Mouse (Mus musculus) intestine, embryonic 14.5 days (tissue): Measurements from ENCODE around the gene Btbd11. TPM values are rescaled to one million over a fixed set of nuclear protein-coding genes. Genes with fewer than 3 reads are reported as not detected.

Source experiments
- ATAC-seq: fragments of 200-750 bp; cut with Nextera tagmentation; replicated peaks from 2 replicates; pipeline ENCODE4 v1.8.0; 2017; ENCODE audit warnings: low read depth, moderate number of reproducible peaks, moderate TSS enrichment, moderate library complexity; ENCODE audit not compliant: low FRiP score, low TSS enrichment
- DNase-seq: peaks from one replicate; pipeline ENCODE4 v3.0.0-alpha.2; 2018; ENCODE audit warnings: low spot score
- H3K27ac ChIP-seq: fragments of 300-500 bp; sonication (generic); 2 replicates; pipeline ENCODE4 v1.5.1; 2014; ENCODE audit warnings: low read depth, mild to moderate bottlenecking, control low read depth
- H3K27me3 ChIP-seq: fragments of 300-500 bp; sonication (generic); replicated peaks from 2 replicates; pipeline ENCODE4 v1.6.1; 2014; ENCODE audit warnings: low read length, control low read depth; ENCODE audit not compliant: control insufficient read depth, insufficient read depth
- H3K36me3 ChIP-seq: fragments of 300-500 bp; sonication (generic); 2 replicates; pipeline ENCODE4 v1.6.1; 2014; ENCODE audit warnings: low read length, control low read depth; ENCODE audit not compliant: control insufficient read depth, insufficient read depth
- H3K4me1 ChIP-seq: fragments of 300-500 bp; sonication (generic); replicated peaks from 2 replicates; pipeline ENCODE4 v1.6.1; 2014; ENCODE audit warnings: low read length, control low read depth, mixed read lengths; ENCODE audit not compliant: control insufficient read depth, insufficient read depth
- H3K4me2 ChIP-seq: fragments of 300-500 bp; sonication (generic); 2 replicates; pipeline ENCODE4 v1.6.1; 2014; ENCODE audit warnings: low read length
- H3K4me3 ChIP-seq: fragments of 300-500 bp; sonication (generic); 2 replicates; pipeline ENCODE4 v1.5.1; 2014; ENCODE audit warnings: low read depth, low read length, control low read depth, mixed read lengths
- H3K9ac ChIP-seq: fragments of 300-500 bp; sonication (generic); 2 replicates; pipeline ENCODE4 v1.6.1; 2014; ENCODE audit warnings: mild to moderate bottlenecking, low read length
- H3K9me3 ChIP-seq: fragments of 300-500 bp; sonication (generic); 2 replicates; pipeline ENCODE4 v1.6.1; 2016; ENCODE audit warnings: low read length, control low read depth; ENCODE audit not compliant: control insufficient read depth
- WGBS: fragments of 180-500 bp; shearing (Covaris S2); extraction: QIAGEN DNeasy Blood & Tissue Kit; methylation state at CpG from one replicate; pipeline ENCODE4 v1.1.7; 2014; 5-methylcytosine and 5-hydroxymethylcytosine counted together
- polyA plus RNA-seq: library from polyadenylated mRNA; unstranded; fragments of >200 nt; fragmentation: Nextera tagmentation; extraction: Ambion mirVana; gene quantifications from 2 replicates; pipeline ENCODE4 v1.2.1, GENCODE M21; 2014

Btbd11 gene
- polyA plus RNA-seq, 1 experiment from 2014 or later: 2.0 TPM

- DNase-seq: no peak
- H3K27me3 ChIP-seq: peaks cover 7% of the 10 kb centered on the region; the same call in 1 of the 2 replicates
- H3K9ac ChIP-seq: no peak overlapping the region
- ATAC-seq: no peak
- H3K4me1 ChIP-seq: peaks cover 18% of the 10 kb centered on the region; the same call in 1 of the 2 replicates
- H3K36me3 ChIP-seq: no peaks in the 10 kb centered on the region
- H3K9me3 ChIP-seq: no peaks in the 10 kb centered on the region
- H3K27ac ChIP-seq: no peak overlapping the region
- 53% methylated on average over 23 of the region's 23 CpGs for WGBS
- peak overlapping the region; percentile 100 for H3K4me2 ChIP-seq
- no peak overlapping the region for H3K4me3 ChIP-seq
Measured at GRCm38 (mm10) chr10:85389286-85390139, 2.9 kb downstream of the Btbd11 start.

- 68% methylated on average over 6 of the region's 6 CpGs for WGBS
- no peak for ATAC-seq
Measured at GRCm38 (mm10) chr10:85393016-85393415, 6.4 kb downstream of the Btbd11 start.

GRCm38 (mm10) chr10:85394558-85394957, 7.9 kb downstream of the Btbd11 start:
- ATAC-seq (no peak), DNase-seq (no peak)
- Histone ChIP-seq H3K9ac (no peak overlapping the region), H3K27ac (no peak overlapping the region), H3K4me1 (peaks cover 2% of the 10 kb centered on the region; the same call in 1 of the 2 replicates), H3K9me3 (no peaks in the 10 kb centered on the region), H3K36me3 (no peaks in the 10 kb centered on the region), H3K27me3 (no peaks in the 10 kb centered on the region), H3K4me2 (no peak overlapping the region), H3K4me3 (no peak overlapping the region)
- 76% methylated on average over 4 of the region's 4 CpGs for WGBS

More at GRCm38 (mm10) chr10:85393016-85393415, 6.4 kb downstream of the Btbd11 start:
- Histone ChIP-seq H3K27ac (no peak overlapping the region), H3K4me1 (peaks cover 17% of the 10 kb centered on the region; the same call in 1 of the 2 replicates), H3K9me3 (no peaks in the 10 kb centered on the region), H3K27me3 (peaks cover 7% of the 10 kb centered on the region; the same call in 1 of the 2 replicates), H3K4me2 (no peak overlapping the region), H3K36me3 (no peaks in the 10 kb centered on the region), H3K9ac (no peak overlapping the region), H3K4me3 (no peak overlapping the region)
- no peak for DNase-seq

GRCm38 (mm10) chr10:85411120-85411519, 24.5 kb downstream of the Btbd11 start:
- H3K9me3 ChIP-seq: no peaks in the 10 kb centered on the region
- H3K36me3 ChIP-seq: no peaks in the 10 kb centered on the region
- no peak overlapping the region for H3K27ac ChIP-seq
- H3K9ac ChIP-seq: no peak overlapping the region
- DNase-seq: no peak
- ATAC-seq: no peak
- H3K27me3 ChIP-seq: no peaks in the 10 kb centered on the region
- no peaks in the 10 kb centered on the region for H3K4me1 ChIP-seq
- H3K4me2 ChIP-seq: no peak overlapping the region
- 80% methylated on average over 3 of the region's 3 CpGs for WGBS
- no peak overlapping the region for H3K4me3 ChIP-seq

DNA sequence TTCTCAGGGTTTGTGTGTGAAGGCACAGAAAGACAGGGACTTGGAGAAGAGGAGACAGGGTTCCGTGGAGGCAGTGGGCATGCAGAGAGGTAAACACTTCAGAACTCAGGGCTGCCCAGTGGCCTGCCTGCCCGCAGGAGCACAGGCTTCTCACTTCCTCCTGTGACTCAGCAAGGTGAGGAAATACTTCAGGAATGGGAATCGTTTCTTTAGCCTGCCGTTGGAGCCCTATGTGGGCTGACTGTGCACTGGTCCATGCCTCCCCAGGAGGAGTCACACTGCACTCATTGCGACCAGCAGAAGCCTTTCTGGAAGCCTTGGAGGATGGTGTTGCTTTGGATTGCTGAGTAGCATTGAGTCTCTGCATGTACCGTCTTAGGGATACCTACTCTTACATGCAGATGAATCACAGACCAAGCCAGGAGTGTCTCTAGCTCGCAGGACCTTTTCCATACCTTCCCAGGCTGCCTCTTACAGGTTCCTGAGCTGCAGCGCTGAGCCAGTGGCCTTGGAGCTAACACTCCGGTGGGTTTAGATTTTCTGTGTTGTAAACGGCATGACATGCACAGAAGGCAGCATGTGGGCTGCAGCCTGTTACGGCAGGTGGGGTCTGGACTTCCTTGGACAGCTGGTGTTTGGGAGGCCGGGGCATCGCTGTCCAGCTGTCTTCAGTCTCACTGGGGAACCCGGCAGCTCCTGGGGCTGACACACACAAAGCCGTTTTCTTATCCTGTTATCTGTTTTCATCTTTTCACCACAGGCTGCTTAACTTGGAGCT, 34.4 kb downstream of the Btbd11 start:
- 38% methylated on average over 15 of the region's 15 CpGs for WGBS
- H3K27ac ChIP-seq: no peak overlapping the region
- no peaks in the 10 kb centered on the region for H3K36me3 ChIP-seq
- no peak overlapping the region for H3K4me3 ChIP-seq
- H3K4me2 ChIP-seq: no peak overlapping the region
- no peaks in the 10 kb centered on the region for H3K27me3 ChIP-seq
- H3K4me1 ChIP-seq: no peaks in the 10 kb centered on the region; the same call in 1 of the 2 replicates
- no peak for ATAC-seq
- H3K9me3 ChIP-seq: 0 out of 2 replicates have a peak, but pooled peaks cover 3% of the 10 kb centered on the region
- peak; percentile 54 for DNase-seq
- H3K9ac ChIP-seq: no peak overlapping the region

DNA sequence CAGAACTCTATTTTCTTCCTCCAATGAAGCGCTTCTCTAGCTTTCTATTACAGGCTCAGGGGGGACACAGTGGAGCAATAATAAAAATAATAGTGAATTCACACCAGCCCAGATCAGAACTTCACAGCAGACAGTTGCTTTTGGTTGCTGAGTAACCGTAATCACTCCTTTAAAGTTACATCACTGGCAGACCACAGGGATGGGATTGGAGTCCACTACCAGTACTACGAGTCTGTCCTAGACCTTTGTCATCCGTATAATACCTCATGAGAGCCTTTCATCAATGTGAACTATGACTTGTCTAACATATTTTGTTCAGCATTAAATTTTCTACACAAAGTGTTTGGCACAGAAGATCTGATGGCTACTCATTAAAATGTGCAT, 35.0 kb downstream of the Btbd11 start:
- Histone ChIP-seq H3K27me3 (no peaks in the 10 kb centered on the region), H3K4me3 (no peak overlapping the region), H3K9me3 (0 out of 2 replicates have a peak, but pooled peaks cover 3% of the 10 kb centered on the region), H3K4me2 (no peak overlapping the region), H3K4me1 (no peaks in the 10 kb centered on the region; the same call in 1 of the 2 replicates), H3K36me3 (no peaks in the 10 kb centered on the region), H3K9ac (no peak overlapping the region), H3K27ac (no peak overlapping the region)
- 65% methylated on average over 4 of the region's 4 CpGs for WGBS
- ATAC-seq (no peak), DNase-seq (no peak)

DNA sequence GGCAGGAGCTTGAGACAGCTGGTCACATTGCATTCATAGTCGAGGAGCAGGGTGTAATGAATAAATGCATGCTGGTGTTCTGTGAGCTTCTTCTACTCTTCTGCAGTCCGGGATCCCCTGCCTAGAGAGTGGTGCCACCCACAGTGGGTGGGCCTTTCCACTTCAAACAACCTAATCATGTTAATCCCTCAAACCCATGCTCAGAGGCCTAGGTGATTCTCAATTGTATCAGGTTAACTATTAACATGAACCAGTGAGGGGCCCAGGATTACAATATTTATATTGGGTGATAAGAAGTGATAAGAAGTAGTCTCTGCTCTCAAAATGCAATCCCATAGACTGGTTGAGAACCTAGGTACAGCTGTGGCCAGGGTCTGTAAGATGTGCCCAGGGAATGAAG, 39.1 kb downstream of the Btbd11 start:
- Histone ChIP-seq H3K36me3 (no peaks in the 10 kb centered on the region), H3K9ac (no peak overlapping the region), H3K4me1 (no peaks in the 10 kb centered on the region; the same call in 1 of the 2 replicates), H3K27ac (no peak overlapping the region), H3K4me3 (no peak overlapping the region), H3K9me3 (0 out of 2 replicates have a peak, but pooled peaks cover 3% of the 10 kb centered on the region), H3K27me3 (no peaks in the 10 kb centered on the region), H3K4me2 (no peak overlapping the region)
- DNase-seq (no peak), ATAC-seq (no peak)
- WGBS: 62% methylated on average over 2 of the region's 2 CpGs

DNA sequence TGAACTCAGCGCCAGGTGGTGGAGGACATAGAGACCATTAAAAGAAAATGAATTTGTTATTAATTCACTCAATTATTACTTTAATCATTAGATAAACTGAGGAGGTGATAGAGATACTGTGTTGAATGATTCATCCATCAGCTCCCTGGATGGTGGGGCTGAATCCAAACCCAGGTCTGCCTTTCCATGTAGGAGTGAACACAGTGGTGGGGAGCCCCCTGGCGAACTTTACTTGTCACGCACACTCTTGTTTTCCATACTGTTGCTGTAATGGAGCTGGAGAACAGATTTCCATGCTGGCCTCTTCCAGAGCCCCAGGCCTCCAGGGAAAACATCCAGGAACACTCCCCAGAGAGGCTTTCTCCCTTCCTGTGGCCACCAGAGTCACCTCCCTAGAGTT, 50.6 kb downstream of the Btbd11 start:
- H3K9me3 ChIP-seq: peaks cover 3% of the 10 kb centered on the region; the same call in 1 of the 2 replicates
- DNase-seq (no peak), ATAC-seq (no peak)
- no peak overlapping the region for H3K4me2 ChIP-seq
- no peak overlapping the region for H3K9ac ChIP-seq
- H3K36me3 ChIP-seq: no peaks in the 10 kb centered on the region
- H3K4me1 ChIP-seq: no peaks in the 10 kb centered on the region
- no peak overlapping the region for H3K4me3 ChIP-seq
- WGBS: 87% methylated on average over 3 of the region's 3 CpGs
- H3K27ac ChIP-seq: no peak overlapping the region
- no peaks in the 10 kb centered on the region for H3K27me3 ChIP-seq
